Mouse (Mus musculus): ENCODE results near the gene Cbfa2t2. TPM values are rescaled to one million over a fixed set of nuclear protein-coding genes. Genes with fewer than 3 reads are reported as not detected.

The Cbfa2t2 gene
- total RNA-seq, 2 experiments from 2014 or later, result 45.8 to 60.4 TPM

- DNase-seq (ENCODE audit: low spot score in 2 of 2), result no peak
These were observed 131.5 kb downstream of the Cbfa2t2 start for GRCm38 (mm10) chr2:154567766-154568165.

GRCm38 (mm10) chr2:154568329-154569070 lies 132.2 kb downstream of the Cbfa2t2 start:
- no peak for DNase-seq (ENCODE audit: low spot score in 2 of 2)

GRCm38 (mm10) chr2:154569071-154569748 lies 132.9 kb downstream of the Cbfa2t2 start:
- peak; percentile 37 to 51 for DNase-seq (ENCODE audit: low spot score in 2 of 2)

GRCm38 (mm10) chr2:154569836-154570286 lies 133.6 kb downstream of the Cbfa2t2 start, which contains the start of gene E2f1:
Gene E2f1 (minus strand): TSS chr2:154569892.
- peak; percentile 91 for DNase-seq (ENCODE audit: low spot score in 2 of 2)

GRCm38 (mm10) chr2:154570666-154571065 lies 134.4 kb downstream of the Cbfa2t2 start:
- no peak for DNase-seq (ENCODE audit: low spot score in 2 of 2)

- no peak for DNase-seq (ENCODE audit: low spot score in 2 of 2)
These were observed 135.0 kb downstream of the Cbfa2t2 start for GRCm38 (mm10) chr2:154571266-154571665.

GRCm38 (mm10) chr2:154571976-154572375 lies 135.7 kb downstream of the Cbfa2t2 start:
- no peak for DNase-seq (ENCODE audit: low spot score in 2 of 2)

GRCm38 (mm10) chr2:154572996-154573395 lies 136.7 kb downstream of the Cbfa2t2 start:
- no peak for DNase-seq (ENCODE audit: low spot score in 2 of 2)

GRCm38 (mm10) chr2:154574271-154574670 lies 138.0 kb downstream of the Cbfa2t2 start:
- DNase-seq (ENCODE audit: low spot score in 2 of 2), result no peak

- no peak for DNase-seq (ENCODE audit: low spot score in 2 of 2)
These were observed 140.8 kb downstream of the Cbfa2t2 start for GRCm38 (mm10) chr2:154576876-154577743.

GRCm38 (mm10) chr2:154577744-154578067 lies 141.4 kb downstream of the Cbfa2t2 start:
- no peak for DNase-seq (ENCODE audit: low spot score in 2 of 2)

GRCm38 (mm10) chr2:154580586-154580985 lies 144.3 kb downstream of the Cbfa2t2 start:
- no peak for DNase-seq (ENCODE audit: low spot score in 2 of 2)

- DNase-seq (ENCODE audit: low spot score in 2 of 2), result no peak
These were observed 145.1 kb downstream of the Cbfa2t2 start for GRCm38 (mm10) chr2:154581421-154581820.

GRCm38 (mm10) chr2:154583906-154584872 lies 147.9 kb downstream of the Cbfa2t2 start:
- DNase-seq (ENCODE audit: low spot score in 2 of 2), result no peak

GRCm38 (mm10) chr2:154584931-154585601 lies 148.8 kb downstream of the Cbfa2t2 start:
- no peak for DNase-seq (ENCODE audit: low spot score in 2 of 2)

- no peak for DNase-seq (ENCODE audit: low spot score in 2 of 2)
These were observed 150.1 kb downstream of the Cbfa2t2 start for GRCm38 (mm10) chr2:154586405-154586804.
